Mouse (Mus musculus) right cerebral cortex, postnatal 14 days (tissue): ENCODE results near the gene Skint3.
"Not testable (repeated sequence)": the region's sequence is repeated elsewhere in the genome, so short reads cannot be mapped to it uniquely, and the experiment has no call there.

Experiments
- DNase-seq: peaks from one replicate; pipeline ENCODE4 v3.0.0; 2022

Gene Skint3

GRCm38 (mm10) chr4:112231945-112232344, at the start of gene Skint3:
Gene Skint3 (plus strand): TSS chr4:112232245.
- DNase-seq: no peak

- no peak for DNase-seq
Measured at GRCm38 (mm10) chr4:112243416-112243815, 11.4 kb downstream of the Skint3 start.

- DNase-seq: no peak
Measured at GRCm38 (mm10) chr4:112243951-112244350, 11.9 kb downstream of the Skint3 start.

GRCm38 (mm10) chr4:112256022-112256421, 24.0 kb downstream of the Skint3 start:
- no peak for DNase-seq

GRCm38 (mm10) chr4:112287178-112287974, 55.3 kb downstream of the Skint3 start:
- DNase-seq: no peak

- DNase-seq: no peak
Measured at GRCm38 (mm10) chr4:112288396-112288795, 56.4 kb downstream of the Skint3 start.

GRCm38 (mm10) chr4:112302305-112302704, 70.3 kb downstream of the Skint3 start:
- DNase-seq: no peak

- no peak for DNase-seq
Measured at GRCm38 (mm10) chr4:112302855-112303509, 70.9 kb downstream of the Skint3 start.

GRCm38 (mm10) chr4:112349111-112349510, 117.1 kb downstream of the Skint3 start:
- DNase-seq: not testable (repeated sequence)
